Comparison of ENCODE assay signal across 16 mouse cellular contexts in the genomic region with DNA sequence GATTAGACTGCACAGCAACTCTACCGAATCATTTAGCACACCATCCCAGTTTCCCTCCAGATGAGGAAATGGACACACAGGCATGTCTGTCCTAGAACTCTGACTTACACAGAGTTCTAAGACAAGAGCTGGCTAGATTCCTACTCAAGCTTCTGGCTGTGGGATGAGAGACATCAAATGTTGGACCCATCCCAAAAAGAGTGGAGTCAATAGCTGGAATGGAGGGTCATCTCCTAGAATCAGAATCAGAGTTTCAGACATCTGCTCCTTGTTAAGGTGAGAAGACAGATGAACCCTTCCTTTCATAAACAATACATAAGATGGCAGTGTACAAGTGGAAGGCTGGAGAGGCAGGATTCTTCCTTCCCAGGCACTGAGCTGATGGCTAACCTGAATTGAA.
"Had no signal": no experiment of that assay in that cellular context is flagged by ENCODE, and none has a peak within 500 bp of the region (broad histone marks: within the 10 kb centered on the region; RNA-seq: fewer than 3 reads in every experiment).

No protein-coding gene starts in this region.

- DNase-seq: kidney, postnatal 10 days; kidney, postnatal 4 days; lung, adult 18-20 months; lung, postnatal 4 days; retina, postnatal 1 day; right cerebral cortex, postnatal 4 days; spleen, adult 18-20 months; thymus, adult 18-20 months; thymus, postnatal 14 days had no signal

- H3K27ac ChIP-seq: layer of hippocampus, adult 2 months; limb, embryonic 13.5 days; liver, embryonic 14.5 days; midbrain, embryonic 10.5 days had no signal

- H3K4me1 ChIP-seq: midbrain, embryonic 10.5 days had no signal

- H3K4me3 ChIP-seq: layer of hippocampus, adult 2 months; limb, embryonic 13.5 days; midbrain, embryonic 10.5 days; midbrain, embryonic 15.5 days; neural tube, embryonic 13.5 days had no signal

- H3K4me2 ChIP-seq: limb, embryonic 13.5 days; midbrain, embryonic 15.5 days; neural tube, embryonic 13.5 days had no signal

- ATAC-seq: lung, postnatal 0 days had no signal

- H3K27me3 ChIP-seq: limb, embryonic 13.5 days; midbrain, embryonic 15.5 days; neural tube, embryonic 13.5 days had no signal

- H3K9me3 ChIP-seq: midbrain, embryonic 10.5 days; midbrain, embryonic 15.5 days; neural tube, embryonic 13.5 days had no signal

- H3K9ac ChIP-seq: limb, embryonic 13.5 days; liver, embryonic 14.5 days; midbrain, embryonic 15.5 days; neural tube, embryonic 13.5 days had no signal
